Mouse (Mus musculus): ENCODE results near the gene C130026I21Rik. TPM values are rescaled to one million over a fixed set of nuclear protein-coding genes. Genes with fewer than 3 reads are reported as not detected.
"Not testable (repeated sequence)": the region's sequence is repeated elsewhere in the genome, so short reads cannot be mapped to it uniquely, and the experiment has no call there.

The C130026I21Rik gene
- polyA plus RNA-seq, 1 experiment from 2014 or later = not detected

DNA sequence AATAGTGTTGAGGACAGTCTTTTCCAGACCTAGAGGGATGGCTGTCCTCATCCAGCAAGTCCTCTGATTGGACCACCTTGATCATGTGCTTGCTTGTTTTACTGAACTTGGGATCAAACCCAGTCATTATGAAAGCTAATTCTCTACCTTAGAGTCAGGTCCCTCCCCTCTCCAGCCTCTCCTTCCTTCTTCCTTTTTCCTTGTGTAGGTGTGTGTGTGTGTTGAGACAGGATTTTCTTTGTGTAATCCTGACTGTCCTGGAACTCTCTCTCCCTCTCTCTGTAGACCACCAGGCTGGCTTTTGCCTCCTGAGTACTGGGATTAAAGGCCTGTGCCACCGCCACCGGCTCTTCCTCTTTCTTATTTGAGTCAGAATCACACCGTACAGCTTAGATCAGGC, 313.6 kb downstream of the C130026I21Rik start:
- H3K27me3 ChIP-seq (replicated peaks); H3K9me3 ChIP-seq; H3K9ac ChIP-seq; ATAC-seq (ENCODE audit: extremely low read depth, insufficient number of reproducible peaks, low FRiP score, low TSS enrichment); H3K4me2 ChIP-seq; H3K4me1 ChIP-seq; H3K4me3 ChIP-seq; H3K27ac ChIP-seq (replicated peaks); H3K36me3 ChIP-seq: not testable (repeated sequence)
- 69% methylated on average over 3 of the region's 3 CpGs for WGBS

DNA sequence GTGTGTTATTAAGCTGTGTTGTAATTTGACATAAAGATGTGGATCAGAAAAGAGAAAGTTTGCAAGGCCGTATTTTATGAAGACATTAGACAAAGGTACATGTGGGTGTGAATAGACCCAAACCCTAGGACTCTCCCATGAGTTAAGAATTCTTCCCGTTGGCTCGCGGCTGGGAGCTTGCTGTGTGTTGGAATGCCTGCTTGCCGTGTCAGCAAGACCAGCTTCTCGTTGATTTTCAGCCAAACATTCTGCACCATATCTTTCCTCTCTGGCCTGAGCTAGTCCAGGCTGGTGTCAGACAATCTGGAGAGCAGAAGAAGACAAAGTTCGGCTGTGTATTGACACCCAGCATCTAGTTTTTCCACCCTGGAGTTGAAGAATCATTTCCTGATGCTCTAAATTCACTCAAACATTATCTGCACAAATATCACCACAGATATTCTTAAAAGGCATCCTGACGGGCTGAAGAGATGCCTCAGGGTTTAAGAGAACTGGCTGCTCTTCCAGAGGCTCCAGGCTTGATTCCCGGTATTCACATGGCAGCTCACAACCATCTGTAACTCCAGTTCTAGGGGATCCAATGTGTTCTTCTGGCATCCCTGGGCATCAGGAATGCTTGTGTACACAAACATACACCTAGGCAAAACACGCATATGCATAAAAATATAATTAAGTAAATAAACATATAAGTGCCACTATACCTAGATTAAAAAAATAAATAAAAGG, 317.7 kb downstream of the C130026I21Rik start:
- no peak for ATAC-seq (ENCODE audit: extremely low read depth, insufficient number of reproducible peaks, low FRiP score, low TSS enrichment)

DNA sequence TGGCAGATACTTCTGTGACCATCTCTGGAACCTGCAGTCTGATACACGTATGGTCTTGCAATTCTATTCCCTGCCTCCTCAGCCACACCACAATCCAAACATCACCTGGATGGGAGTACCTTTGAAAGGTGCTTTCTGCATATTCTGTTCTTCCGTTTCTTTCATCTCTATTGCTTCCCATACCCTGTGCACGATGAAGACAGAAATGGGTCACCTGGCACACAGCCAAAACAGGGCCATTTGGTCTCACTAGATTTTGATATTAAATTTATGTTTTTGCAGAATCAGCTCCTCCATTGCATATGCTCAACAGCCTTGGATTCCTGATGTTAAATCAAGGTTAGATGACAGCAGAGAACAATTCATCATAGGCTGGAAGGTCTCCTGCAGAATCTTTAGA, 318.8 kb downstream of the C130026I21Rik start:
- no peaks in the 10 kb centered on the region for H3K27me3 ChIP-seq (replicated peaks)
- H3K27ac ChIP-seq (replicated peaks) = no peak overlapping the region
- H3K4me1 ChIP-seq = no peaks in the 10 kb centered on the region
- H3K4me2 ChIP-seq = no peak overlapping the region
- H3K4me3 ChIP-seq = no peak overlapping the region
- no peak for ATAC-seq (ENCODE audit: extremely low read depth, insufficient number of reproducible peaks, low FRiP score, low TSS enrichment)
- WGBS = 70% methylated on average over 3 of the region's 3 CpGs
- no peak overlapping the region for H3K9ac ChIP-seq
- peaks cover 3% of the 10 kb centered on the region; the same call in 1 of the 2 replicates for H3K9me3 ChIP-seq
- no peaks in the 10 kb centered on the region for H3K36me3 ChIP-seq

More for the DNA sequence above, 317.7 kb downstream of the C130026I21Rik start:
- no peak overlapping the region for H3K4me3 ChIP-seq
- H3K4me1 ChIP-seq = no peaks in the 10 kb centered on the region
- no peak overlapping the region for H3K4me2 ChIP-seq
- no peaks in the 10 kb centered on the region for H3K27me3 ChIP-seq (replicated peaks)
- H3K36me3 ChIP-seq = no peaks in the 10 kb centered on the region
- no peak overlapping the region for H3K9ac ChIP-seq
- H3K9me3 ChIP-seq = peaks cover 3% of the 10 kb centered on the region; the same call in 1 of the 2 replicates
- WGBS = 56% methylated on average over 10 of the region's 10 CpGs
- no peak overlapping the region for H3K27ac ChIP-seq (replicated peaks)

DNA sequence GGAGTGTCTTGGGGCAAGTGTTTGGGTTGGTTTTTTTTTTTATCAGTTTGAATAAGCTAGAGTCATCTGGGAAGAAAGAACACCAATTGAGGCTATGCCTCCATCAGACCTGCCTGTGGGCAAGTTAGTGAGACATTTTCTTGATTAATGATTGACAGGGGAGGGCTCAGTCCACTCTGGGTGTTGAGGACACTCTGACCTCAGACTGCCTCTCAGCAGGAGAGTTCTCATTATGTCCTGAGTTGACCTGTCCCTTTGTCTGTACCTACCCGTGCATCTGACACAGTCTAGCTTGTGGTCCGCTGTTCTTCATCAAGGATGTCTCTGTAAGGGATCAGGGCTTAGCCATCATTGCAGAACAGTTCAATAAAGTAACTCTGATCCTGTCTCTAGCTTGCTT, 323.0 kb downstream of the C130026I21Rik start:
- Histone ChIP-seq H3K9me3 (no peaks in the 10 kb centered on the region), H3K27ac (replicated peaks) (no peak overlapping the region), H3K27me3 (replicated peaks) (no peaks in the 10 kb centered on the region), H3K4me3 (no peak overlapping the region), H3K4me2 (no peak overlapping the region), H3K9ac (no peak overlapping the region), H3K4me1 (no peaks in the 10 kb centered on the region), H3K36me3 (no peaks in the 10 kb centered on the region)
- no peak for ATAC-seq (ENCODE audit: extremely low read depth, insufficient number of reproducible peaks, low FRiP score, low TSS enrichment)
- 60% methylated on average over 2 of the region's 2 CpGs for WGBS

- 76% methylated on average over 3 of the region's 3 CpGs for WGBS
Measured at GRCm38 (mm10) chr1:84945950-84946349, 324.4 kb downstream of the C130026I21Rik start.

DNA sequence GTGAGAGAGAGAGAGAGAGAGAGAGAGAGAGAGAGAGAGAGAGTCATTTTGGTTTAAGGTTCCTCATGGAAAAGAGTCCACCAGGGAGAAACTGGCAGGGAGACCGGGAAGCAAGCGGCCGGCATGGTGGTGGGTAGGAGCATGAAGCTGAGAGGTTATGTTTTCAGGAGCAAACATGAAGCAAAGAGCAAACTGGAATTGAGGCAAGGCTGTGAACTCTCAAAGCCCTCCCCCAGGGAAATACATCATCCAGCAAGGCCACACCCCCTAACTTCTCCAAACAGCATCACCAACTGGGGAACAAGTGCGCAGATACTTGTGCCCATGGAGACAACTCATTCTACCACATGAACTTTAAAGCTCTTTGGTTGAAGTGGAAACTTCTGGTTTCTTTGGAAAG, 326.8 kb downstream of the C130026I21Rik start:
- Histone ChIP-seq H3K27me3 (replicated peaks) (no peaks in the 10 kb centered on the region), H3K36me3 (no peaks in the 10 kb centered on the region), H3K9me3 (no peaks in the 10 kb centered on the region), H3K4me3 (no peak overlapping the region), H3K4me2 (no peak overlapping the region), H3K4me1 (no peaks in the 10 kb centered on the region), H3K27ac (replicated peaks) (no peak overlapping the region), H3K9ac (no peak overlapping the region)
- ATAC-seq (ENCODE audit: extremely low read depth, insufficient number of reproducible peaks, low FRiP score, low TSS enrichment) = no peak
- WGBS = 89% methylated on average over 4 of the region's 4 CpGs

More at GRCm38 (mm10) chr1:84945950-84946349, 324.4 kb downstream of the C130026I21Rik start:
- H3K4me3 ChIP-seq = no peak overlapping the region
- no peak for ATAC-seq (ENCODE audit: extremely low read depth, insufficient number of reproducible peaks, low FRiP score, low TSS enrichment)
- no peaks in the 10 kb centered on the region for H3K27me3 ChIP-seq (replicated peaks)
- H3K27ac ChIP-seq (replicated peaks) = no peak overlapping the region
- H3K9me3 ChIP-seq = no peaks in the 10 kb centered on the region
- no peak overlapping the region for H3K4me2 ChIP-seq
- H3K4me1 ChIP-seq = no peaks in the 10 kb centered on the region
- no peaks in the 10 kb centered on the region for H3K36me3 ChIP-seq
- no peak overlapping the region for H3K9ac ChIP-seq

Small RNA genes lying within 50 kb of the gene (microRNA-seq; reads per million reads assigned to microRNA genes)
- not detected for gene Gm27907

Other genes starting within 250 kb of the C130026I21Rik start
- not detected in 2 replicates for gene Gm10553, start 170.4 kb downstream of the C130026I21Rik start, polyA plus RNA-seq (2015; fragmentation: Nextera tagmentation; extraction: Ambion mirVana)
- not detected in 2 replicates for gene A530032D15Rik, start 160.7 kb downstream of the C130026I21Rik start, polyA plus RNA-seq (2015; fragmentation: Nextera tagmentation; extraction: Ambion mirVana)